Mouse (Mus musculus): ENCODE results near the gene AI481877. TPM values are rescaled to one million over a fixed set of nuclear protein-coding genes. Genes with fewer than 3 reads are reported as not detected.

The AI481877 gene
- polyA plus RNA-seq, 2 experiments = not detected

DNA sequence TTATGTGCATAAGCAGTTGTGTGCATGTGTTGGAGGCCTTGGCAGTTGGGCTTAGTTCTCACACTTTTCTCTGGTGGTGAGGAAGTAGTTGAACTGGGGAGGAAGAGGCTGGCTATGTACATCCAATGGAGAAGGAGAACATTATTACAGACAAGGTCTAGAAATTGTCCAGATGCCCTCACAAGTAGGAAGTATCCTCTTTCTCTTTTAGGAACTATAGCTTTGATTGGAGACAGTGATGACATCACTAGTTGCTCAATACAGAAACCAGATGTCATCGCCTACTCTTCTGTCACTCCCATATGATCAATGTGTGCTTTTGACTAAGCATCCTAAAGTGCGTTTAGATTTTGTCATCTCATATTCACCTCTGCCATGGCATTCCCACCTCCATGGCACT lies 38.8 kb upstream of the AI481877 start:
- TF ChIP-seq EP300 (IDR thresholded peaks at IDR 0.05; ENCODE audit: low read depth) = no peak
- TF ChIP-seq CTCF (IDR thresholded peaks at IDR 0.05; ENCODE audit: low read depth) = no peak
- ATAC-seq (ENCODE audit: insufficient read depth) = no peak
- WGBS (ENCODE audit: insufficient replicate concordance) = 77% methylated on average over 2 of the region's 2 CpGs
- Histone ChIP-seq H3K27ac (no peak overlapping the region), H3K4me3 (ENCODE audit: insufficient read depth in 1 of 2, low read depth in 2 of 2, low read length in 2 of 2) (no peak overlapping the region), H3K9ac (replicated peaks) (no peak overlapping the region), H3K36me3 (replicated peaks; ENCODE audit: control insufficient read depth, insufficient read depth, low read depth) (no peaks in the 10 kb centered on the region), H3K4me2 (ENCODE audit: low read depth) (no peak overlapping the region), H3K4me1 (replicated peaks; ENCODE audit: control insufficient read depth in 2 of 2, insufficient read depth in 2 of 2, low read length in 1 of 2) (peaks cover 3 to 22% of the 10 kb centered on the region in 2 experiments; a peak in 2 of 4 replicates), H3K27me3 (ENCODE audit: control insufficient read depth, insufficient read depth, low read length) (no peaks in the 10 kb centered on the region), H3K9me3 (ENCODE audit: control insufficient read depth, low read length) (no peaks in the 10 kb centered on the region)
- no peak for DNase-seq (ENCODE audit: low read depth in 3 of 3, low spot score in 3 of 3)

DNA sequence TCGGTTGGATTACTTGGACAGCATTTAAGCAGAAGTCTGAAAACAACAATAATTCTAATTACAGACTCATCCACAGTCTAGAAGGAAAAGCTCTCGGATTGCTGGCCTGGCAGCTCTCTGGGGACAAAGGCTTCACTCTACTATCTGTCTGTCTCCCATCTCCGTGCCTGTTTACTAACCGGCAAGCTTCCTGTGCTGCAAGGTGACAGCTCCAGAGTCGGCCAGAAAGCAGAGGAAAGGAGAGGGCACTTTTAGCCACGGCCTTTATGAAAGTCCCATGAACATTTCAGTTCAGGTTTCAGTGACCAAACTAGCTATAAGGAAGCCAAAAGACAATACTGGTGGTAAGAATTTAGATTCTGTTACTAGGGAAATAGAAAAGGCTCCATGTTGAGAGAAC lies 37.1 kb upstream of the AI481877 start:
- Histone ChIP-seq H3K4me2 (ENCODE audit: low read depth) (no peak overlapping the region), H3K4me3 (ENCODE audit: insufficient read depth in 1 of 2, low read depth in 2 of 2, low read length in 2 of 2) (no peak overlapping the region), H3K27ac (no peak overlapping the region), H3K9me3 (ENCODE audit: control insufficient read depth, low read length) (no peaks in the 10 kb centered on the region), H3K36me3 (replicated peaks; ENCODE audit: control insufficient read depth, insufficient read depth, low read depth) (no peaks in the 10 kb centered on the region), H3K9ac (replicated peaks) (no peak overlapping the region), H3K4me1 (replicated peaks; ENCODE audit: control insufficient read depth in 2 of 2, insufficient read depth in 2 of 2, low read length in 1 of 2) (peaks cover 0 to 20% of the 10 kb centered on the region in 2 experiments; a peak in 2 of 4 replicates), H3K27me3 (ENCODE audit: control insufficient read depth, insufficient read depth, low read length) (no peaks in the 10 kb centered on the region)
- TF ChIP-seq EP300 (IDR thresholded peaks at IDR 0.05; ENCODE audit: low read depth) (no peak), CTCF (IDR thresholded peaks at IDR 0.05; ENCODE audit: low read depth) (no peak)
- no peak for ATAC-seq (ENCODE audit: insufficient read depth)
- WGBS (ENCODE audit: insufficient replicate concordance) = 30% methylated on average over 6 of the region's 6 CpGs
- no peak for DNase-seq (ENCODE audit: low read depth in 3 of 3, low spot score in 3 of 3)

DNA sequence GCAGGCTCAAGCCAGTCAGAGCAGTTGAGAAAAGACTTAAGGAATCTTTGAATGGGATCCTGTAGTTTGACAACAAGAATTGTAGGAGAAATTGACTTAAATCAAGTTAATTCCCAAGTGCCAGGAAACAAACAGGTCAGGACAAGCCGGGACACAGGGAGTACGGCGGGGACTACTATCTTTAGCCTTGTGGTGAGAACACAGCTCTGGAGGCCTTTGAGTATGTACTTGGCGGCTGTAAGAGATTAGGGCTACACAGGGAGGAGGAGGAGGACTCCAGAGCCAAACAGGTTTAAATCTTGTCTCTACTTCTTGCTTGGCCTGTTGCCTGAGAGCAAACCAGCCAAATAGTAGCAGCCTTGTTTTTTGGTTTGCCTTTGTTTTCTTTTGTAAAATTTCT lies 36.2 kb upstream of the AI481877 start:
- H3K27me3 ChIP-seq (ENCODE audit: control insufficient read depth, insufficient read depth, low read length) = no peaks in the 10 kb centered on the region
- no peak overlapping the region for H3K4me3 ChIP-seq (ENCODE audit: insufficient read depth in 1 of 2, low read depth in 2 of 2, low read length in 2 of 2)
- H3K9me3 ChIP-seq (ENCODE audit: control insufficient read depth, low read length) = no peaks in the 10 kb centered on the region
- no peak for DNase-seq (ENCODE audit: low read depth in 3 of 3, low spot score in 3 of 3)
- TF ChIP-seq EP300 (IDR thresholded peaks at IDR 0.05; ENCODE audit: low read depth) (no peak), CTCF (IDR thresholded peaks at IDR 0.05; ENCODE audit: low read depth) (no peak)
- no peak overlapping the region for H3K9ac ChIP-seq (replicated peaks)
- ATAC-seq (ENCODE audit: insufficient read depth) = no peak
- 5% methylated on average over 4 of the region's 4 CpGs for WGBS (ENCODE audit: insufficient replicate concordance)
- H3K4me2 ChIP-seq (ENCODE audit: low read depth) = no peak overlapping the region
- H3K4me1 ChIP-seq (replicated peaks; ENCODE audit: control insufficient read depth in 2 of 2, insufficient read depth in 2 of 2, low read length in 1 of 2) = peaks cover 0 to 20% of the 10 kb centered on the region in 2 experiments; a peak in 2 of 4 replicates
- H3K27ac ChIP-seq = no peak overlapping the region
- H3K36me3 ChIP-seq (replicated peaks; ENCODE audit: control insufficient read depth, insufficient read depth, low read depth) = no peaks in the 10 kb centered on the region

DNA sequence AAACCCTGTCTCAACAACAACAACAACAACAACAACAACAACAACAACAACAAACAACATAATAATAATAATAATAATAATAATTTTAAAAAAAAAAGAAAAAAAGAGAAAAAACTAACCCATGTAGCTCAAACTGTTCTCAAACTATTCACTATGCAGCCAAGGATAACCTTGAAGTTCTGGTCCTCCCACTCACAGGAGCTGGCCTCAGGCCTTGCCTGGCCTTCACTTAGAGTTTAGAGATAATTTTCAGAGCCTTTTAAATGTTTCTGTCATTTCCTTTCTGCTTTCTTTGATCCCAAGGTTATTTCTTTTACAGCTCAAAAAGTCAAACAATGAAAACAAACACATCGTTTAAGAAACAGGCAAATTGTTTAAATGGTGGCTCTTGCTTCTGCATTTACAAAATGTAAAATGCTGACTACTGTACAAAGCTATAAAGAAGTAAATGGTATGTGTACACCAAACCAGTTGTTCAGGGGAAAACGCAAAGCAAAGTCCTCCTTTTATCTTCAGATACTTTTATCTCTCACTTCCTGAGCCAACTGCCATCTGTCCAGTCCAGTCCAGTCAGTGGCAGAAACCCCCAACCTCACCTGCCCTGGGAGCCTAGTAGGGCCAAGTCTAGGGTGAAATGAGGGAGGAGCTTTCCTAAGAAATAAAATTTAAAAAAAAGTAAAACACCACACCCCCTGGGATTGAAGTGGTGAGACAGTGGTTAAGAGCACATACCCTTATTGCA lies 34.6 kb upstream of the AI481877 start:
- H3K9ac ChIP-seq (replicated peaks) = no peak overlapping the region
- H3K4me3 ChIP-seq (ENCODE audit: insufficient read depth in 1 of 2, low read depth in 2 of 2, low read length in 2 of 2) = no peak overlapping the region
- H3K4me2 ChIP-seq (ENCODE audit: low read depth) = no peak overlapping the region
- peaks cover 0 to 22% of the 10 kb centered on the region in 2 experiments; a peak in 2 of 4 replicates for H3K4me1 ChIP-seq (replicated peaks; ENCODE audit: control insufficient read depth in 2 of 2, insufficient read depth in 2 of 2, low read length in 1 of 2)
- WGBS (ENCODE audit: insufficient replicate concordance) = 20% methylated on average over 2 of the region's 2 CpGs
- no peaks in the 10 kb centered on the region for H3K9me3 ChIP-seq (ENCODE audit: control insufficient read depth, low read length)
- no peak overlapping the region for H3K27ac ChIP-seq
- no peaks in the 10 kb centered on the region for H3K36me3 ChIP-seq (replicated peaks; ENCODE audit: control insufficient read depth, insufficient read depth, low read depth)
- H3K27me3 ChIP-seq (ENCODE audit: control insufficient read depth, insufficient read depth, low read length) = no peaks in the 10 kb centered on the region
- TF ChIP-seq EP300 (IDR thresholded peaks at IDR 0.05; ENCODE audit: low read depth) (no peak), CTCF (IDR thresholded peaks at IDR 0.05; ENCODE audit: low read depth) (no peak)
- DNase-seq (ENCODE audit: low read depth in 3 of 3, low spot score in 3 of 3) = no peak
- no peak for ATAC-seq (ENCODE audit: insufficient read depth)

DNA sequence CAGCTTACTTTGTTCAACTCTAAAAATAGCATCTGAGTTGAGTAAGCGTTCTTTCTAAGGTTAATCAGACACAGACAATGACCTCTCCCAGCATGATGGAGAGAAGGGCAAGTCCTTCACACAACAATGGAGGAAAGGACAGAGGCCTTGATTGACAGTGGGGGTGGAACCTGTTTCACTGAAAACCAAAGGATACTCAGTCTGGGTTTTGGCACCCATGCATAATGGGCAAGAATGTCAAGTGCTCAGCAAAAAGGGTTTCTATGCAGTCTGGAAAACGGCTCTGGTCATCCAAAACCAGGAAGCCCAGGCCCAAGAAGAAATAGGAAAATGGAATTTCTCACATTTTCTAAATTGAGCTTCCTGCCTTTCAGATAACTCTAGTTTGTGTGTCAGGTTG lies 33.8 kb upstream of the AI481877 start:
- no peak for ATAC-seq (ENCODE audit: insufficient read depth)

More for the DNA sequence above, 33.8 kb upstream of the AI481877 start:
- no peak overlapping the region for H3K9ac ChIP-seq (replicated peaks)
- H3K27ac ChIP-seq = no peak overlapping the region
- H3K4me1 ChIP-seq (replicated peaks; ENCODE audit: control insufficient read depth in 2 of 2, insufficient read depth in 2 of 2, low read length in 1 of 2) = peaks cover 0 to 22% of the 10 kb centered on the region in 2 experiments; a peak in 2 of 4 replicates
- WGBS (ENCODE audit: insufficient replicate concordance) = 36% methylated on average over 2 of the region's 2 CpGs
- H3K4me2 ChIP-seq (ENCODE audit: low read depth) = no peak overlapping the region
- TF ChIP-seq EP300 (IDR thresholded peaks at IDR 0.05; ENCODE audit: low read depth) = no peak
- no peak for TF ChIP-seq CTCF (IDR thresholded peaks at IDR 0.05; ENCODE audit: low read depth)
- no peaks in the 10 kb centered on the region for H3K27me3 ChIP-seq (ENCODE audit: control insufficient read depth, insufficient read depth, low read length)
- H3K9me3 ChIP-seq (ENCODE audit: control insufficient read depth, low read length) = no peaks in the 10 kb centered on the region
- H3K4me3 ChIP-seq (ENCODE audit: insufficient read depth in 1 of 2, low read depth in 2 of 2, low read length in 2 of 2) = no peak overlapping the region
- no peak for DNase-seq (ENCODE audit: low read depth in 3 of 3, low spot score in 3 of 3)
- H3K36me3 ChIP-seq (replicated peaks; ENCODE audit: control insufficient read depth, insufficient read depth, low read depth) = no peaks in the 10 kb centered on the region

All from liver, embryonic 14.5 days (tissue).